Mouse (Mus musculus) B cell, adult (primary cell): ENCODE results near the gene Ahnak. TPM values are rescaled to one million over a fixed set of nuclear protein-coding genes. Genes with fewer than 3 reads are reported as not detected.

ENCODE experiments used
- total RNA-seq: library from RNA; stranded (reverse); gene quantifications from 4 replicates; pipeline ENCODE4 v1.2.4, GENCODE M21; 2023; ENCODE audit not compliant: inconsistent age

Ahnak gene
- 110 to 155 TPM (median 141 TPM) in 4 replicates for total RNA-seq

DNA sequence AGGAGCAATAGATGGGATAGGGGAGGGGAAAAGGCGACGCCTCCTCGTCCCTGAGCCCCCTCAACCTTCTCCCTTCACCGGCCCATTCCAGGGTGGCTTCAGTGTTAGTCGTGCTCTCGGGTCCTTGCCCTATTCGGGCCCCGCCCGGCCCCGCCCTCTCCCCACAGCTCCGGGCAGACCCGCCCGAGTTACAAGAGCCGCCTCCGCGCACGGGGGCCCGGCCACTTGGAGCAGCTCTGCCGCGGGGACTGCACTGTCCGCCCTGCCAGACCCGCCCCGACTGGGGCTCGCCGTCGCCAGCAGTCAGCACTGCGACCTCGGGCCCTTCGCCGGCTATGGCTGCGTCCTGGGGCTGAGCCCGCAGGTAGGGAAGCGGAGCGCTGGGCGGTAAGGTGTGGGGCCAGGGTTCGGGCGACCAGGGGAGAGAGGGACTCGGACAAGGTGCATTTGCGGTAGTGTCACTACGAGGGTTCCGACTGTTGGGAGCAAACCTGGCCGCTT is at the start of gene Ahnak:
Gene Ahnak, plus strand, starts transcription at position 219 of the 501 bp plus-strand sequence.

DNA sequence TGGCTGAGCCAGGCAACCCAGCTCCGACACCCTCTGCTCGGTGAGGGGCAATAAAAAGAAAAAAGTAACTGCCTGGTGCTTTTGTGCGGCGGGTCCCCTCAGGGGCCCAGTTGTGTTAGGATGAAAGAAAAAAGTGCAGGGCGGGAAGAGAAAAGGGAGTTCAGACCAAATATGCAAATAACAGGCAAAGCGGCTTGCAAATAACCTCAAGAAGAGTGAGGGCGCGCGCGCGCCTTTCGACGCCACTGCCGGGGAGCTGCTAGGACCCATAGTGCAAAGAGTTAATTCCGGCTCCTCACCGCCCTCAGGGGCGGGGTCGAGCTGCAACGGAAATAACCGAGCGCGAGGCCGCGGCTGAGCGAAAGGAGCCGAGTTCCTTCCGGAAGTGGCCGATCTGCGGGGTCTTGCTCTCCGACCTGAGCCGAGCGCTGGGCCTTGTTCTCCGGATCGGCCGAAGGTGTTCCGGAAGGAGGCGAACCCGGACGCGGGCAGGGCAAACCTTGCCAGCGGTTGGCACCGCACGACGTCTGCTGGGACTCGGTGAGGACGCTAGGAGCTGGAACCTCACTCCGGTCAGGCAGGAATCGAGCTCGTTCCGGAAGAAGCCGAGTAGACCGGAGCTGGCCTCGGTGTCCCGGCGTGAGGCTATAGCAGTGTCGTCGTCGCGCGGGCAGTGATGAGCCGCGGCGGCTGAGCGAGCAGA is 47.4 kb upstream of the Ahnak start, which contains the start of gene Mta2:
Gene Mta2, plus strand, starts transcription at position 361 of the 703 bp plus-strand sequence.

DNA sequence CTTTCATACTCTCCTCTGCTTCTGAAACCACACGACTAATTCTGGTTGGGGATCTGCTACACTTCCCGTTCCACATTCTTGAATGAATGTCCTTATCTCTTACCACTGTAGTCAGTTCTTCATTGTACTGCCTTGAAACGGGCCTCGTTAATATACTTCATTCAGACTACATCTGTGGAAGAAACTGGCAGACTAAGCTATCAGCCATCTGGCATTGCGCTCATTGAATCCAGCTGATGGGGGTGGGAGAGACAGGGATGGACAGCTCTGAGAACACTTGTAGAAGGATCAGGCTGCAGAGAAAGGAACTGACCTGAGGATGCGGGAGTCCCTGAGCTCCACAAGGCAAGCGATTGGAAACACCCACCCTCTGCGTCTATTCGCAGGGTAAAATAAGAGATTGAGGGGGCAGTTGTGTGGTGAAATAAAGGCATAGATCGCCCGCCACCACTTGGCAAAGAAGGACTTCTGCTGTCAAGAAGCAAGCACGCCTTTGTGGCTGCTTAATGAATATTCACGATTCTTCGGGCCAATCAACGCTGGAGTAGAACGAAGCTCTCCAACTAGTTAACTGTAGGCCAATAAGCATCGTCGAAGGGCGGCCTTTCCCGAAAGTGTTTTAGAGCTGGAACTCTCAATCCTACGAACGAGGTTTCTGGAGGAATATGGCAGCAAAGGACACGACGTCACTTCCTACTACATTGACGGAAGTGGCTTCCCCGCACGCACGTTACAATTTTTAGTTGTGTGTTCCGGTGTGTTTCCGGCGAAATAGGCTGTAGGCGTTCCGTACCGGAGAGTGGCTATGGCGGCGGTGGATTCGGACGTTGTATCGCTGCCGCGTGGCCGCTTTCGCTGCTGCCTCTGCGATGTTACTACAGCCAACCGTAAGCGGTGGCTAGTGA is 35.7 kb upstream of the Ahnak start, which contains the start of gene Tut1:
Gene Tut1, plus strand, starts transcription at position 713 of the 905 bp plus-strand sequence.

DNA sequence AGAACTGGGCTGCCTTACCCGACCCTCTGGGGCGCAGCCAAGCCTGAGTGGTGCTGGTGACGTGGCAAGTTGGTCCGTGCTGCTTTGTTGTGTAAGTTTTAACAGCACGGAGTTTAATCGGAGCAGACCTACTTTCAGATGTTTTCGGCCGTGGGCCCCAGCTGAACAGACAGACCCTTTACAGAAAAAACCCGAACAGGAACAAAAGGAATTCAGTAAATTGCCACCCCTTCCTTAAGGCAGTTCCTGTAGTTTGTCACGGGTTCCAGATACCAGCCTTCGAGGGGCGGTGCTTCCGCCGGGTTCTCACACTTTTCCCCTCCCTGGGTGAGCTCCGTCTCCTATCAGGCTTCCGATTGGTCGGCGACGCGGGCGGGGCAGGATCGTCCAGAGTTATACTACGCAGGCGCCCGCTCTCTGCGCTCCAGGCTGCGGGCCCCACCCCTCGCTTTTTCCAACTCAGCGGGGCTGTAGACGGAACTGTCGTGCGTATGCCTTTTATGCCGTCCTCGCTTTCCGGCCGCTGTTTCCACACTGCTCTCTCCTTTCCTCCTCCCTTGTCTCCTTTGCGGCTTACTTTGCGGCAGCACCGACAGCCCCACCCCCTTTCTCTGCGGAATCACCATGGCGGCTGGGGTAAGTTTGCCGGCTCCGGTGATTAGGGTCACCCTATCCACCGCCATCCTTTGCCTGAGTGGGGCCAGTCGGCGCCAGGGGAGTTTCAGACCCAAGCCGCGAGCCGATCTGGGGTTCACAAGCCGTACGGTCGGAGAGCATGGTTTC is 22.3 kb upstream of the Ahnak start, which contains the start of gene Eef1g:
Gene Eef1g, plus strand, starts transcription at position 452 of the 783 bp plus-strand sequence.

DNA sequence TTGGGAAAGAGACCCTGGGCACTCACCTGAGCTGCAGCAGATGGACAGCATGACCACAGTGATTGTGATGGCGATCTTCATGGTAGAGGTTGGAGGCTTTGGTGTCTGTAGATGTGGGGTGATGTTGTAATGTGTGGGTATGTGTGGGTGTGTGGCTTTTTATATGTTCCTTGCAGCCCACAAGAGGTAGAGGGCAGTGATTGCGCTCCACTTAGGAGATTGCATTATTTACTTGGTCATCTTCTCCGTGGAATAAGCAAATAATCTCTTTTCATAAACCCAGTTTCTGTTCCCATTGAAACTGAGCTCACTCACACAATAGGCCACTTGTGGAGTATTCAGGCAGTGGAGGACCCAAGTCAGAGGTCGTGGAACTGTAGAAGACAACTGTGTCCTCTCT is 98.7 kb downstream of the Ahnak start, which contains the start of gene Scgb1a1:
Gene Scgb1a1, minus strand, starts transcription at position 138 of the 400 bp plus-strand sequence.

Other genes with a start within 250 kb of the Ahnak start
- 4.2 to 4.8 TPM (median 4.5 TPM) in 4 replicates for gene 1700092M07Rik, start 248.6 kb upstream of the Ahnak start, total RNA-seq
- 209 to 258 TPM (median 241 TPM) in 4 replicates for gene Stx5a, start 247.9 kb upstream of the Ahnak start, total RNA-seq
- gene Nxf1, start 232.2 kb upstream of the Ahnak start, total RNA-seq, result 374 to 413 TPM (median 398 TPM) in 4 replicates
- 28.8 to 38.3 TPM (median 33.5 TPM) in 4 replicates for gene Tmem223, start 218.3 kb upstream of the Ahnak start, total RNA-seq
- gene Tmem179b, start 214.8 kb upstream of the Ahnak start, total RNA-seq, result 70.3 to 85.2 TPM (median 76.3 TPM) in 4 replicates
- 18.7 to 25.0 TPM (median 24.5 TPM) in 4 replicates for gene Taf6l, start 202.9 kb upstream of the Ahnak start, total RNA-seq
- 59.9 to 73.9 TPM (median 64.1 TPM) in 4 replicates for gene Polr2g, start 190.7 kb upstream of the Ahnak start, total RNA-seq
- 1.1 to 2.0 TPM (median 1.6 TPM) in 4 replicates for gene Zbtb3, start 186.7 kb upstream of the Ahnak start, total RNA-seq
- 29.7 to 34.2 TPM (median 31.8 TPM) in 4 replicates for gene Ttc9c, start 170.0 kb upstream of the Ahnak start, total RNA-seq
- gene Hnrnpul2, start 169.3 kb upstream of the Ahnak start, total RNA-seq, result 114 to 120 TPM (median 118 TPM) in 4 replicates
- 9.1 to 16.6 TPM (median 9.7 TPM) in 4 replicates for gene AC129217.1, start 159.5 kb upstream of the Ahnak start, total RNA-seq
- gene Bscl2, start 151.8 kb upstream of the Ahnak start, total RNA-seq, result 46.7 to 50.3 TPM (median 48.0 TPM) in 4 replicates
- gene Gng3, start 150.1 kb upstream of the Ahnak start, total RNA-seq, result not detected in 4 replicates
- gene Lrrn4cl, start 138.5 kb upstream of the Ahnak start, total RNA-seq, result 0.54 to 0.93 TPM (median 0.74 TPM) in 4 replicates
- 131 to 153 TPM (median 146 TPM) in 4 replicates for gene Ubxn1, start 117.8 kb upstream of the Ahnak start, total RNA-seq
- 20.4 to 22.0 TPM (median 20.8 TPM) in 4 replicates for gene Uqcc3, start 108.4 kb upstream of the Ahnak start, total RNA-seq
- 5.8 to 25.1 TPM (median 14.5 TPM) in 4 replicates for gene Lbhd1, start 105.6 kb upstream of the Ahnak start, total RNA-seq
- gene Gm49403, start 105.4 kb upstream of the Ahnak start, total RNA-seq, result not detected in 4 replicates
- gene 1810009A15Rik, start 100.4 kb upstream of the Ahnak start, total RNA-seq, result 37.3 to 46.2 TPM (median 41.3 TPM) in 4 replicates
- gene Gm49416, start 100.4 kb upstream of the Ahnak start, total RNA-seq, result 3.4 to 6.4 TPM in 2 of 4 replicates, not detected in the others
- gene Ints5, start 96.3 kb upstream of the Ahnak start, total RNA-seq, result 17.3 to 21.1 TPM (median 20.2 TPM) in 4 replicates
- gene Ganab, start 91.2 kb upstream of the Ahnak start, total RNA-seq, result 154 to 162 TPM (median 156 TPM) in 4 replicates
- gene B3gat3, start 68.9 kb upstream of the Ahnak start, total RNA-seq, result 64.7 to 70.7 TPM (median 65.6 TPM) in 4 replicates
- 3.7 to 4.9 TPM (median 4.3 TPM) in 4 replicates for gene Rom1, start 59.9 kb upstream of the Ahnak start, total RNA-seq
- gene Eml3, start 59.7 kb upstream of the Ahnak start, total RNA-seq, result 81.6 to 99.9 TPM (median 83.4 TPM) in 4 replicates
- 194 to 213 TPM (median 202 TPM) in 4 replicates for gene Mta2, start 47.4 kb upstream of the Ahnak start, total RNA-seq
- gene Tut1, start 35.4 kb upstream of the Ahnak start, total RNA-seq, result 41.4 to 46.3 TPM (median 43.1 TPM) in 4 replicates
- gene Eef1g, start 22.2 kb upstream of the Ahnak start, total RNA-seq, result 498 to 534 TPM (median 511 TPM) in 4 replicates
- not detected in 4 replicates for gene Scgb1a1, start 98.7 kb downstream of the Ahnak start, total RNA-seq
- gene Asrgl1, start 146.4 kb downstream of the Ahnak start, total RNA-seq, result 22.6 to 36.7 TPM (median 30.9 TPM) in 4 replicates